Mouse (Mus musculus) kidney, embryonic 16.5 days (tissue): Measurements from ENCODE around the gene Ccdc169. TPM values are rescaled to one million over a fixed set of nuclear protein-coding genes. Genes with fewer than 3 reads are reported as not detected.

Source experiments
- ATAC-seq: fragments of 200-750 bp; cut with Nextera tagmentation; 2 replicates; pipeline ENCODE4 v1.8.0; 2017; ENCODE audit warnings: moderate TSS enrichment; ENCODE audit not compliant: low FRiP score, low TSS enrichment
- H3K27ac ChIP-seq: fragments of 300-500 bp; sonication (generic); 2 replicates; pipeline ENCODE4 v1.5.1; 2014; ENCODE audit warnings: low read length
- H3K27me3 ChIP-seq: fragments of 300-500 bp; sonication (generic); 2 replicates; pipeline ENCODE4 v1.6.1; 2014; ENCODE audit warnings: low read length, control low read depth, mixed read lengths; ENCODE audit not compliant: insufficient read depth
- H3K36me3 ChIP-seq: fragments of 300-500 bp; sonication (generic); 2 replicates; pipeline ENCODE4 v1.6.1; 2014; ENCODE audit warnings: low read length, control low read depth, mixed read lengths; ENCODE audit not compliant: insufficient read depth
- H3K4me1 ChIP-seq: fragments of 300-500 bp; sonication (generic); 2 replicates; pipeline ENCODE4 v1.6.1; 2014; ENCODE audit warnings: low read length, control low read depth, mixed read lengths; ENCODE audit not compliant: insufficient read depth
- H3K4me2 ChIP-seq: fragments of 300-500 bp; sonication (generic); replicated peaks from 2 replicates; pipeline ENCODE4 v1.6.1; 2014; ENCODE audit warnings: low read depth, low read length
- H3K4me3 ChIP-seq: fragments of 300-500 bp; sonication (generic); 2 replicates; pipeline ENCODE4 v1.5.1; 2014; ENCODE audit warnings: mild to moderate bottlenecking, low read length
- H3K9ac ChIP-seq: fragments of 300-500 bp; sonication (generic); replicated peaks from 2 replicates; pipeline ENCODE4 v1.6.1; 2014; ENCODE audit warnings: low read length
- H3K9me3 ChIP-seq: fragments of 300-500 bp; sonication (generic); 2 replicates; pipeline ENCODE4 v1.6.1; 2016; ENCODE audit warnings: low read length, control low read depth
- WGBS: fragments of 180-500 bp; shearing (Covaris S2); extraction: QIAGEN DNeasy Blood & Tissue Kit; methylation state at CpG from one replicate; pipeline ENCODE4 v1.1.7; 2014; 5-methylcytosine and 5-hydroxymethylcytosine counted together
- polyA plus RNA-seq: library from polyadenylated mRNA; unstranded; fragments of >200 nt; fragmentation: Nextera tagmentation; extraction: Ambion mirVana; gene quantifications from 2 replicates; pipeline ENCODE4 v1.2.1, GENCODE M21; 2015

Gene Ccdc169
- polyA plus RNA-seq, 1 experiment from 2014 or later = not detected

DNA sequence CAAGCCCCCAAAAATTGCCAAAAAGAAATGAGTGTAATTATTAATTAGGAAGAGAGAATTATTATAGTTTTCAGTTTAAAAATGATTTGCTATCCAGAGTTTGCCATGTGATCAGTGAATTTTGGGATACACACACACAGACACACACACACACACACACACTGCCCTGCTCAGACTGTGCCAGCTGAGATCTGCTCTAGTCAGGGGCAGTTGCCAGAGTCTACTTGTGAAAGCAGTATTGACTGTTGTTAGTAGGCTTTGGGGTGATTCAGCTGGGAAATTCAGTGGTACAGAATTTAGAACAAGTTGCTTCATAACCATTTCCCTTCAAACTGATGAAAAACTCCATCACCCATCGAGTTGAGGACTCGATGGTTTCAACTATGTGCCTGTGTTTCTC is 10.0 kb downstream of the Ccdc169 start:
- no peak for ATAC-seq
- Histone ChIP-seq H3K27ac (no peak overlapping the region), H3K4me2 (no peak overlapping the region), H3K36me3 (no peaks in the 10 kb centered on the region), H3K9ac (no peak overlapping the region), H3K27me3 (no peaks in the 10 kb centered on the region), H3K4me1 (no peaks in the 10 kb centered on the region), H3K9me3 (no peaks in the 10 kb centered on the region), H3K4me3 (no peak overlapping the region)
- WGBS = 92% methylated on average over 2 of the region's 2 CpGs

DNA sequence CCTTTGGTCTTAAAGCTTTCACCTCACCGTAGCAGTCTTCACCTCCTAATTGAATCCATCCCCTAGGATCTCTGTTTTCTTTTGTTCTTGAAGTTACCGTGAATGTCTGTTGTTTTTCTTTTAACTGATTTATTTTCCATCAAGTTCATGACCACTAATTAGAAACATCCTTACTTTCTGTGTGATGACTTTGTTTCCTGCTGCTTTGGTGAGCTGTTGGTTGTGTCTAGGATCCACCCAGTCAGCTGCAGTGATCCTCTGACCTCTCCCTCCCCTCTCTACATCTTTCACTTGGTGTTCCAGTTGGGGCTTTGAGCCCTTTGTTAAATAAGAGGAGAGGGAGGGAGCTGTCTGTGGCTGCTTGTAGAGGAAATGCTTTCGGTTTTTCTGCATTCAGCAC is 11.0 kb downstream of the Ccdc169 start:
- WGBS = 19% methylated on average over 3 of the region's 3 CpGs
- no peaks in the 10 kb centered on the region for H3K4me1 ChIP-seq
- no peaks in the 10 kb centered on the region for H3K27me3 ChIP-seq
- H3K4me3 ChIP-seq = no peak overlapping the region
- H3K27ac ChIP-seq = no peak overlapping the region
- H3K9me3 ChIP-seq = no peaks in the 10 kb centered on the region
- no peak overlapping the region for H3K4me2 ChIP-seq
- H3K36me3 ChIP-seq = no peaks in the 10 kb centered on the region
- ATAC-seq = no peak
- H3K9ac ChIP-seq = no peak overlapping the region

DNA sequence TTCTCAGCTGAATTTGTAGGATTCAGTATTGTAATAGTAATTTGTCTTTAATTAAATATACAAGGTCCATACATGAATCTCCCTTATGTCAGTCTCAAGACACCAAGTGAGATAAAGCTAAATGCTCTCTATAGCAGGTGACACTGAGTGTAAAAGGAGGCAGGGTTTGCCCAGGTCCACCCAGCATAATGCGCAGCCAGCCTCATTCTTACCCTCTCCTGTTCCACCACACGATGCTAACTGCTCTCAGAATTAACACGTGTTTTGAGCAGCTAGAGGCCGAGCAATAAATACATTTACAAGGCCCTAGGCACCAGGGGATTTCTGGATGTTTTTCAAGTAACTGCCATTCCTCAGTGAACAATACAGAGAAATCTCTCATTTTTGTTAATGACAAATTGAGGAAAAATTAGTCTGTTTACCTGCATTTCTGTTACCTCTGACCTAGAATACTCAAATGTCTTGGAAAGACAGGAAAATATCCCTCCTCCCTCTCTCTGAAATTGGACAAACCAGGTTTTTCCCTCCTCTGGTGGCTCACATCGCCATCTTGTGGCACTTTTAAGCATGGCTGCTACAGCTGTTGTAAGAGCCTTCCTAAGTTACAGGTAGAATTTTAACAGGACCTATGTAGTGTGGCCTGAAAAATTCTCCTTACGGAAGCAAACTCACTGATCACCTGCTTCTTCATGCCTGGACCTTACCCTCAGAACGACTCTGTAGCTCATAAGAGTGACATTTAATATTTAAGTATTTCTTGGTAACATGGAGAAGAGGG is 14.7 kb downstream of the Ccdc169 start:
- no peak for ATAC-seq
- Histone ChIP-seq H3K4me2 (no peak overlapping the region), H3K36me3 (no peaks in the 10 kb centered on the region), H3K9ac (no peak overlapping the region), H3K4me1 (no peaks in the 10 kb centered on the region), H3K27me3 (no peaks in the 10 kb centered on the region), H3K4me3 (no peak overlapping the region), H3K9me3 (no peaks in the 10 kb centered on the region), H3K27ac (no peak overlapping the region)
- 35% methylated on average over 7 of the region's 7 CpGs for WGBS

DNA sequence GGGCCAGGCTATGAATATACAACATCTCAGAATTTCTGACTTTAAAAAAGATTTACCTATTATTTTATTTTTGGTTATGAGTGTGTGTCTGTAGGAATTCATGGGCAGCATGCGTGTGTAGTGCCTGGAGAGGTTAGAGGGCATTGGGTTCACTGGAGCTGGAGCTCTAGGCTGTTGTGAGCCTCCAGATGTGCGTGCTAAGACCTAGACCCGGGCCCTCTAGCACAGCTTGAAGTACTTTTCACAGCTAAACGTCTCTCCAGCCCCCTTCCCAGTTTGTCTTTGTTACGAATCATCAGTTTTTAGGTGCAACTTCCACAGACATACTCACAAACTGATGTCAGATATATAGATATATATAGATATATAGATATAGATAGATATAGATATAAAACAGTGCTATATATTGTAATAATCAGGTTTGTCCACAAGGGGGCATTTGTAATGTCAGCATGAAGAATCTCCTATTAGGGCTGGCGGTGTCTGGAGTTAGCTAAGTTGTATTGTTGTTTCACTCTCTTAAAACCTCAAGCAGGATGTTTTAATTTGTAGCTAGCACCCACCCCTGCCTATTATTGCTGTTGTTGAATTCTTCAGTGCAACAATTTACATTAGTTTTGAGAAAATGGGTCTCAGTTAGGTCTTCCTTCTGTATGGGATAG is 15.7 kb downstream of the Ccdc169 start:
- WGBS = 63% methylated on average over 6 of the region's 6 CpGs
- no peaks in the 10 kb centered on the region for H3K27me3 ChIP-seq

DNA sequence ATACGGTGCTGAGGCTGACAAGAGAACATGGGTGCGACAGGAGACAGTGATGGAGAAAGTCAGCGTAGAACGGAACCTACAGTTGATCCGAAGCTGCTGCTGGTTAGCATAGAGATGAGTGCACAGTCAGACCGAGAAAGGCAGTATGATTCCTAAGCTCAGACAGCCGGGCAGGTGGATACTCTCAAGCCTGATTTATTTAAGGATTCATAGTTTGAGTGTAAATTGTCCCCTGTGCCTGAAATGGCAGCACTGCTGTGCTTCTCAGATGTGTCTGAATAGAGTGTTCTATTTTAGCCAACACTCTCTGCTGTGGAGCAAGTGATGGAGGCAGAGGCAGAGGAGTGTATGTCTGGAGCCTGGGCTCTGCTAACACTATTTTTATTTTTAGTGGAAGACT is 17.0 kb downstream of the Ccdc169 start:
- Histone ChIP-seq H3K4me1 (no peaks in the 10 kb centered on the region), H3K4me3 (no peak overlapping the region), H3K4me2 (no peak overlapping the region), H3K27me3 (no peaks in the 10 kb centered on the region), H3K9ac (no peak overlapping the region), H3K9me3 (no peaks in the 10 kb centered on the region), H3K27ac (no peak overlapping the region), H3K36me3 (no peaks in the 10 kb centered on the region)
- no peak for ATAC-seq
- 88% methylated on average over 7 of the region's 7 CpGs for WGBS

More for the DNA sequence above, 15.7 kb downstream of the Ccdc169 start:
- no peak overlapping the region for H3K4me2 ChIP-seq
- no peaks in the 10 kb centered on the region for H3K9me3 ChIP-seq
- ATAC-seq = 0 out of 2 replicates have a peak, but pooled peaks have one; percentile 58
- no peak overlapping the region for H3K27ac ChIP-seq
- no peak overlapping the region for H3K4me3 ChIP-seq
- H3K36me3 ChIP-seq = no peaks in the 10 kb centered on the region
- no peaks in the 10 kb centered on the region for H3K4me1 ChIP-seq
- H3K9ac ChIP-seq = no peak overlapping the region

DNA sequence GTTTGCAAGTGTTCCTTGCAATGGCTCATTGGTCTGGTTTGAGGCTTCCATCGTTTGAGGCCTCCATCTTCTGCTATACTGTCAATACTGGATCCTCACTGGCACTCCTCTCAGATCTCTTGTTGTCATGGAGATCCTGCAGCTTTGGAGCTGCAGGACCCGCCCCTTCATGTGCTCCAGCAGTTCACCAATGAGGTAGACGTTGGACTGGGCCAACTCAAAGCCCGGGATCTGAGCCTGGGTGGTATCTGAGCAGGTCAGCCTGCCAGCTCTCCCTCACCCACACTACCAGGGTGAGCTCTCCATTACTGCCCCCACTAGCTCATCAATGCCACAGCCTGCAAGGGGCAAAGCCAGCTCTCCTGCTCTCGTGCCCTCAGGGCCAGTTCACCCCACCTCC is 20.3 kb downstream of the Ccdc169 start:
- 67% methylated on average over 5 of the region's 5 CpGs for WGBS

DNA sequence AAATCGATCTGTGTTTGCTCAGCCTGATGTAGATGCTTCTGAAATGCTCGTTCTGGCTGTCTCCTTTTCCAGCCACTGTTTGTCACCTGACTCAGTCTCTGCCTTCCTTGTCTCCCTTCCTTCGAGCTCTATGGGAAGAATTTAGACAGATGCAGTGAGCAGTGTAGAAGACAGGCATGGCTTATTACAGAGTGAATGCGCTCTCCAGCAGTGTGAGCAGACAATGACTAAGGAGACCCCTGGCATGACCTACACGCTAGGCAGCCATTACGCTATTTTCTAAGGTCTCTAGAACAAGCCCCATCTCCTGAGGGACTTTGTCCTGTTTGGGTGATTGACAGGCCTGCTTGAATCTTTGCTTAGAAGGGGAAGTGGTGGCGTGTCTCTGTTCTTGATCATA is 24.0 kb downstream of the Ccdc169 start:
- Histone ChIP-seq H3K9me3 (no peaks in the 10 kb centered on the region), H3K36me3 (no peaks in the 10 kb centered on the region), H3K4me1 (no peaks in the 10 kb centered on the region), H3K9ac (no peak overlapping the region), H3K27ac (no peak overlapping the region), H3K4me3 (no peak overlapping the region), H3K4me2 (no peak overlapping the region), H3K27me3 (no peaks in the 10 kb centered on the region)
- ATAC-seq = no peak
- 62% methylated on average over 7 of the region's 7 CpGs for WGBS

More for the DNA sequence above, 20.3 kb downstream of the Ccdc169 start:
- no peaks in the 10 kb centered on the region for H3K36me3 ChIP-seq
- 0 out of 2 replicates have a peak, but pooled peaks have one; percentile 49 for ATAC-seq
- H3K9ac ChIP-seq = no peak overlapping the region
- H3K27ac ChIP-seq = no peak overlapping the region
- no peaks in the 10 kb centered on the region for H3K9me3 ChIP-seq
- no peak overlapping the region for H3K4me3 ChIP-seq
- no peaks in the 10 kb centered on the region for H3K27me3 ChIP-seq
- no peak overlapping the region for H3K4me2 ChIP-seq
- no peaks in the 10 kb centered on the region for H3K4me1 ChIP-seq

DNA sequence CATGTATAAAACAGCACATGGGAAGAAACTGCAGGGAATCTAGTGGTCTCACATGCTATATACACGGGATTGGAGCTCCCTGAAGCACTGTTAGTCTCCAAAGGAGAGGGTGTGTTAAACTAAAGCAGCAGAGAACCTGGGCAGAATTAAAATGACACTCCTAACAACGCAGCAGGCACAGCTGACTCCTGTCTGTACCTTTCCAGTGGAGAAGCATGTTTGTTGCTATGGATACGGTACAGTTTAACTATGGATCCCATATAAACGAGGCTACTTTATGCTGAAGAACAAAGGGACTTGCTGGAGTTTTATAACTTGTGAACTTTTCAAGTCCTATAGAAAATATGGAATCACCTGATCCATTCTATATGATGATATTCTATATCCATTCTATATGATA is 26.4 kb downstream of the Ccdc169 start:
- no peak overlapping the region for H3K9ac ChIP-seq
- H3K4me1 ChIP-seq = no peaks in the 10 kb centered on the region
- no peak overlapping the region for H3K4me2 ChIP-seq
- H3K27ac ChIP-seq = no peak overlapping the region
- no peaks in the 10 kb centered on the region for H3K9me3 ChIP-seq
- no peaks in the 10 kb centered on the region for H3K36me3 ChIP-seq
- ATAC-seq = no peak
- no peak overlapping the region for H3K4me3 ChIP-seq
- WGBS = 67% methylated on average over 4 of the region's 4 CpGs
- no peaks in the 10 kb centered on the region for H3K27me3 ChIP-seq

DNA sequence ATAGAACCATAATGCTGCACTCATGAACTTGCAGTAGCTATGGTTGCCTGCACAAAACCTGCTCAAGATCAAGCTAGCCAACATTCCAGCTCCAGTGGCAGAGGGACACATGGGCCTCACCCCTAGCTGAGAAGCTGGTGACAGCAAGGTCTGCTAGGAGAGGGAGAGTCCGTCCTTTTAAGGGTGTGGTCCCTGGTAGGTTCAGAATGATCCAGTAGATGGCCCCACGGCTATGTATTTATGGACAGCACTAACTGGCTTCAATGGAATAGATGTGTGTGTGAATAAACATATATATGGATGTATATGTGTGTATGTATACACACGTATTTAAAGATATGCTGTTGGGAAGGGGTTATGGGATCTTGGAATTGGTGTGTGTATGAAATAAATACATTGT is 35.3 kb downstream of the Ccdc169 start:
- no peak overlapping the region for H3K4me2 ChIP-seq
- H3K4me3 ChIP-seq = no peak overlapping the region
- no peaks in the 10 kb centered on the region for H3K36me3 ChIP-seq
- H3K9ac ChIP-seq = no peak overlapping the region
- H3K27ac ChIP-seq = no peak overlapping the region
- no peaks in the 10 kb centered on the region for H3K9me3 ChIP-seq
- peaks cover 6% of the 10 kb centered on the region; the same call in 1 of the 2 replicates for H3K4me1 ChIP-seq
- 79% methylated on average over 3 of the region's 3 CpGs for WGBS
- H3K27me3 ChIP-seq = no peaks in the 10 kb centered on the region
- no peak for ATAC-seq

DNA sequence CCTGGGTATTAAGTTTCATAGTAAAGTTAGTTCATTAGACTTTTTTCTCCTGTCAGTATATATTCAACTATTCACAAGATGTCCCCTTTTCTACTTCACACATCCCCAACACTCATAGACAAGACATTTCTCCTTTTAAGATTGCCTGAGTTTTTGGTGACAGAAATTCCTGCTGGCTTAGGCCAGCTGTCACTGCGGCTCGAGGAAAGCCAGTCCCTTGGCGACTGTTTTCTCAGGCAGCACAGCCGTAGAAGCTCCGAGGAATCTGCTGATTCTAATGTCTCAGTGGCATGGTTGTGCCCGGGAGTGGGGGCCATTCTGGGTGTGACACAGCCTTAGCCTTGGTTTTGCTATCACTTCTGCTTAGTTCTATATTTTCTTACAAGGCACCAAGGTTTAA is 40.1 kb downstream of the Ccdc169 start:
- no peak overlapping the region for H3K4me3 ChIP-seq
- peaks cover 6% of the 10 kb centered on the region; the same call in 1 of the 2 replicates for H3K4me1 ChIP-seq
- no peak overlapping the region for H3K9ac ChIP-seq
- ATAC-seq = no peak
- H3K4me2 ChIP-seq = no peak overlapping the region
- peaks cover 3% of the 10 kb centered on the region; the same call in 1 of the 2 replicates for H3K9me3 ChIP-seq
- no peaks in the 10 kb centered on the region for H3K27me3 ChIP-seq
- WGBS = 60% methylated on average over 6 of the region's 6 CpGs
- no peaks in the 10 kb centered on the region for H3K36me3 ChIP-seq
- no peak overlapping the region for H3K27ac ChIP-seq
